Comparison of ENCODE assay signal across 8 mouse cellular contexts in genomic region chr17:66449460-66450341, GRCm38 (mm10). TPM values are rescaled to one million over a fixed set of nuclear protein-coding genes. Genes with fewer than 3 reads are reported as not detected.
DNase-seq lines count a peak whose midpoint lies in the region; ATAC-seq and TF ChIP-seq lines count a peak whose summit lies in the region.

TSS of gene Mtcl1 (minus strand) at chr17:66449750.

- peak within 1 kb of the TSS; percentile 95 for H3K9ac ChIP-seq in hindbrain, embryonic 15.5 days

- DNase-seq in ZHBTc4 (ENCODE audit: low read depth, low spot score): peak; percentile 91
- peak; percentile 94 to 96 for DNase-seq in cerebellum, postnatal 25 days
- DNase-seq in gastrocnemius, adult 2 months: peak; percentile 86
- DNase-seq in left cerebral cortex, adult 18-20 months (ENCODE audit: low spot score in 2 of 2): peak; percentile 84 to 93
- peak; percentile 78 for DNase-seq in lung, postnatal 25 days (ENCODE audit: low spot score)
- DNase-seq in retina, postnatal 1 day: peak; percentile 95
- peak; percentile 21 for DNase-seq in urinary bladder, postnatal 10 days (ENCODE audit: low spot score)

- intact Hi-C loops in gastrocnemius, adult 2 months (cut with DNase I): loop anchor here (5.0 kb wide), 1 partner anchor 97 kb away; no protein-coding TSS in a partner anchor

- no peaks in the 10 kb centered on the region for H3K9me3 ChIP-seq in hindbrain, embryonic 15.5 days

- TF ChIP-seq CTCF in gastrocnemius, adult 2 months (IDR thresholded peaks at IDR 0.05): no peak; the same call in 1 of the 2 replicates

- H3K36me3 ChIP-seq in hindbrain, embryonic 15.5 days: no peaks in the 10 kb centered on the region

- WGBS in hindbrain, embryonic 15.5 days: under 1% methylated on average over 53 of the region's 76 CpGs

- H3K27me3 ChIP-seq in hindbrain, embryonic 15.5 days: no peaks in the 10 kb centered on the region

- peak within 1 kb of the TSS; percentile 95 for H3K4me3 ChIP-seq in gastrocnemius, adult 2 months
- H3K4me3 ChIP-seq in hindbrain, embryonic 15.5 days: peak within 1 kb of the TSS; percentile 90

- peak within 1 kb of the TSS; percentile 91 for H3K27ac ChIP-seq in gastrocnemius, adult 2 months
- peak within 1 kb of the TSS; percentile 94 for H3K27ac ChIP-seq in hindbrain, embryonic 15.5 days (replicated peaks)

- peak; percentile 86 for ATAC-seq in hindbrain, embryonic 15.5 days (ENCODE audit: low FRiP score, low read depth)

- H3K4me2 ChIP-seq in hindbrain, embryonic 15.5 days: peak within 1 kb of the TSS; percentile 78

- peaks cover 48% of the 10 kb centered on the region for H3K4me1 ChIP-seq in hindbrain, embryonic 15.5 days (replicated peaks)

RNA-seq across cellular contexts. Expression of gene Mtcl1, which starts in this region (rescaled TPM):
- total RNA-seq in gastrocnemius, adult 2 months (2021): 1 to 10 TPM; 5.5 to 8.4 TPM
- polyA plus RNA-seq in hindbrain, embryonic 15.5 days (2015; fragmentation: Nextera tagmentation; extraction: Ambion mirVana): 38.8 and 40.0 TPM in 2 replicates
- 100 to 1,000 TPM; 109 to 122 TPM for total RNA-seq in left cerebral cortex, adult 18-20 months (2021)

Comparison
In these comparisons a context has a peak if more than half of its experiments do, and no peak if none do; other contexts are left out.
1. Peak in every context shown above with its lines: DNase-seq, ATAC-seq, H3K4me3 ChIP-seq and H3K27ac ChIP-seq.
2. RNA of gene Mtcl1 (total RNA-seq): 109 to 122 TPM in left cerebral cortex, adult 18-20 months; 5.5 to 8.4 TPM in gastrocnemius, adult 2 months; every median in the first group is over 10 times any median in the second.
3. DNase-seq: peak in every context shown above with its lines; median percentile 95 in cerebellum, postnatal 25 days; 95 in retina, postnatal 1 day; 91 in ZHBTc4; 88 in left cerebral cortex, adult 18-20 months; 86 in gastrocnemius, adult 2 months; 78 in lung, postnatal 25 days; 21 in urinary bladder, postnatal 10 days.